Mouse (Mus musculus) cerebellum, adult 9-10 months (tissue): ENCODE data around the gene Ccser1.

Source experiments
- DNase-seq: peaks from one replicate; pipeline ENCODE4 v3.0.0; 2022

The Ccser1 gene

DNA sequence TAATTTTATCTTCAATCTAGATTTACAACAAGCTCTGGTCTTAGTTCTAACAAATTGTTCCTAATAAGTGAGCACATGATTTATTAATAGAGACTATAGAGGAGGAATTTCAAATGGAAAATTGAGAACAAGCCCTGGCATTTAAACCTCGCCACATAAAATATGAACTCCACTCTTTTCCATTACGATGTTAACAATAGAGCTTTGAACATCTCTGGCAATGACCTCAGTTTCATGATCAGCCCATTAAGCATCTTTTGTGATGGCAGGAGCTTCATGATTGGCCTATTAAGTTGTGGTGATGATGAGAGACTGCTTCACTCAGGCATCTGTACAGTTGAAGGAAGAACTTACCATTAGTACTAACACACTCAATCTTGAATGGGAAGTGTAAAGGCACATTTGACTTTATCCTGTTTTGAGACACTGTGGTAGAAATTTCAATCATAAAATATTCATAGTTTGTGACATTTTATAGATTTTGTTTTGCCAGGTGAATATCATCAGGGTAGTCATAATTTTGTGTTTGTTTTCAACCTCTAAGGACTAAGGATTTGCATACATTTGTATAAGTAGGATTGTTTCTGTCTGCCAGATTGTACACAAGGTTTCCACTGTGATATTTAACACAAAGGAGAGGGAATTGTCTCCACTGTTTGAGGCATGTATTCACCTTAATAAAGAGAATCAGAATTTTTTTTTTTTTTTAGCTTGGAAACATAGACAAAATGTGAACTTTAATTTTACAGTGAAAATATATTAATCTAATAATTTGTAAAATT is 291.4 kb downstream of the Ccser1 start:
- no peak for DNase-seq

- no peak for DNase-seq
Measured at GRCm38 (mm10) chr6:61485336-61485735, 305.2 kb downstream of the Ccser1 start.

DNA sequence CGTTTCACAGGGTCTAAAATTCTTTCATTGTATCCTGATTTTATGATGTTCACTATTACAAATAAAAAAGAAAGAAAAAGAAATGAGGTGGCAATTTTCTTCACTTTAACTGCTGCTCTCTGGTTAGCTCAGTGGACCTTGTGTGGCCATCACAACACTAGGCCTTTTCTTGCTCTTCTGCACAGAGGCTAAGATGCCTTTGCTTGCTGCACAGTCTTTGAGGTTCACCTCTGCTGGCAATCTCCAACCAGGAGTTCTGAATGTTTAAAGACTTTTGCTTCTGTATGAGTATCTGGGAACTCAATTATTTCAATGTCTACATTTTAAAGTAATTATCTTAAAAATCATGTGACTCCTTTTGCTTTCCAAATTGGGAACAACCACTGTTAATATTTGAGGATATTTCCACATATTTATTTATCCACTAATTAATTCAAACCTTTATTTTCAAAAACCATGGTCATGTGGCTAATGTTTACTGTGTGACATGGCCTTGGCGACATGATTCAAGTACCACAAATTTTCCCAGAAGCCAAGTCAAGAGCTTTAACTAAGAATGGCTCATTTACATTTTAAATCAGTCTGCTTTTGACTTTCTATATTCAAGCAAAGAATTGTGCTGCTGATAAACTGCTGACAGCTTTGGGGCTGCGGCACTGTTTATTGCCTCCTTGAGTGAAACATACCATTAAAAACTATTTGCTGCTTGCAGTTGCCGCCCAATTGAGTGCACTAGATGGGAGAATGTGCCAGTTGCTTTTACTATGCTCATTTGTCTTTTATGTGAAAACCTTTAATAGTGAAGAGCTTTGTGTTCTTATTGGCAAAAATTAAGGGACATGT is 312.1 kb downstream of the Ccser1 start:
- no peak for DNase-seq

DNA sequence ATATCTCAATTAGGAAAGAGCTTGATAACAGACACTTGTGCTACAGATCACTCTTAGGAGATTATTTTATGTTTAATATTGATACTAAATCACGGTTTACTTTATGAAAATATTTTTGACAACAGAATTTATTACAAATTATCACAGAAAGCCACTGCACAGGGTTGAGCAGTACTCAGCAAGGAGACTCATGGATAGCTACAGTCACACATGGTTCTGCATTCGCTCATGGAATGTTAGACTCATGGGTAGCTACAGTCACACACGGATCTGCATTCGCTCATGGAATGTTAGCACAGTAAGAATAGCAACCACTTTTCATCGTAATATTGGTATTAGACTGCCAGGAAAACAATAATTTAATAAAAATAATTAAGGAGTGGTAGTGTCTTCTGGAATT is 313.3 kb downstream of the Ccser1 start:
- no peak for DNase-seq

DNA sequence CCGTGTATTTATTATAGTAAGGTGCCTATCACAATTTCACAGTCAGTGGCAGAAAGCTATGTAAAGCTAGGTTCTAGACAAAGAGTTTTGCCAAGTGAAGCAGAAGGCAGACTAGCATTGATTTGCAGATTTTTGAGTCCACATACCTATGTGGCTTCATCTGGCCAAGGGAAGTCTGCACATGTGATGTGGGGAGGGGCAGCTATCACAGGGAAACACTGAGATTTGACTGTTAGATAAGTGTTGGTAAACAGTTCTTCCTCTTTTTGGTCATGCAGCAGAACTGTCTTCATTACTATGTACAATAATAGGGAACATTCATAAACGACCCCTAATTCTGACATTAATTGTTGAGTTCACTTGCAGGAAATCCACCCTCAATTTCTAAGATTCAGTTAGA is 335.2 kb downstream of the Ccser1 start:
- no peak for DNase-seq

DNA sequence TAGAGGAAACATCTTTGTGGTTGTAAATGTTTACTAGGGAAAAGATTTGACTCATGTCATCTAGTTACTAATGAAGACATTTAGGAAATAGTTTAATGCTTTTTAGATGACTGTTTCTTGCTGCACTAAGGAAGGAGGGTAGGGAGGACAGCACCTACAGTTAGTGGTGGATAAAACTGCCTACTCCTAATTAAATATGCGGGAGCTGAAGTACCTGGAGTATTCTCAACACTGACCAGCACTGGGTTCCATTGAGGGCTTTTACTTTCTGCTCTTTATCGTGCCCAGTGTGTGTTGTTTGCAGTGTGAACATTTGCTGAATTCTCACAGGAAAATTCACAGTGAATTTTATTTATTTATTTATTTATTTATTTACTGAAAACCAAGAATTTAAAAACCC is 341.5 kb downstream of the Ccser1 start:
- no peak for DNase-seq

- DNase-seq = peak; percentile 5
Measured at GRCm38 (mm10) chr6:61522108-61522507, 342.0 kb downstream of the Ccser1 start.

GRCm38 (mm10) chr6:61523748-61524493 is 343.8 kb downstream of the Ccser1 start:
- peak; percentile 8 for DNase-seq

DNA sequence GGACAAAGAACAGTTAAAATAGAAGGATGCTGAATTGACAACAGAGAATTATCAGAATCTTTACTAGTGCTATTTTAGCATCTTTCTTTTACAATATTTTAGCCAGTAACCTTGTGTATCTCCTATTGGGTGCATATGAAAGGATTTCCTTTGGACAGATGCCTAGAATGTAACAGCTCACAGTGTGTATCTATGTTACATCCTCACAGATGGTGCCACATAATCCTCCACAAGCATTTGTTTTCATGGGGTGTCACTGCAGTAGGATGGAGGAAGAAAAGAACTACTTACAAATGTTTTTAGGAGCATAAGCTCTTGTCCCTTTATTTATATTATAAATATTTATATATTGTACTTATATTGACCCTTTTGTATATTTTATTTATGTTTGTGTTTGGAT is 360.6 kb downstream of the Ccser1 start:
- DNase-seq = peak; percentile 61

DNA sequence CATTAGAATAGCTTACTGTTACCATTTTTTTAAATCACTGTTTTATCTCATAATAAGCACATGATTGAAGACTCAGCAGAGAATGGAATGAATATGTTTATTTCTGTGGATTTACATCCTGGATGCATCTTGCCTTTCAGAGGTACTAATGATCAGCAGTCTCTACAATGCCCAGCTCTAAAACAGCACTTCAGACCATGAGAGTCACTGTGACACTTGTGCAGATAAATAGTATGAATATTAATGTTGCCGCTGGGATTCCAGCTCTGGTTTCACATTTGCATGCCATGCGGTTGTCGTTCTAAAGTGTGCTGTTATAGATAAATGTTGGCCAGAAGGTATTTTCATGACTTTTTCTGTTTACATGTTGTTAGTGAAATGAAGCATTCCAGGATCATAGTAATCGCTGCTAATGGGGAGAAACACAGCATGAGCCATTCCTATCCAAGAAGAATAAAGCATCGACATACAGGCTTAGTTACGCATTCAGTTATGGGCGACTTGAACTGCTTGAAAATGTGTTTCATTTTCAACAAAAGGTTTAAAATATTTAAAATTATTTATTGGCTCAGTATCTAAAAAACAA is 363.4 kb downstream of the Ccser1 start:
- no peak for DNase-seq

GRCm38 (mm10) chr6:61567551-61567950 is 387.4 kb downstream of the Ccser1 start:
- DNase-seq = no peak

DNA sequence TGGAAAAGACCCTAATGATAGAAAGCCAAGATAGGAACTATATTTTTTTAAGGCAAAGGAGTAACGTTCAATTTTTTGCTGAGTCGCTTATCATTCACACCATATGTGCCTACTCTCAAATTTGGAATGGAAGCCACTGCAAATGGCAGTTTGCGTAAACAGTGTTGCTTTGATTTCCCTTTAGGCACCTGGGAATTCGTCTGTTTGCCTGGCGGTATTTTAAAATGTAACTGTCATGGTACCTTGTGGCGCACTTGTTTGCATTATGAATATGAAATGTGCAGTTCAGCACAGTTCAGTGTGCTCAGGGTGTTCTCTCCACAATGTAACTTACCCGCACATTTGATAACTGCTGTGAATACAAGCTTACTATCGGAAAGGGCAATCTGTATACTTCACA is 387.8 kb downstream of the Ccser1 start:
- DNase-seq = no peak

DNA sequence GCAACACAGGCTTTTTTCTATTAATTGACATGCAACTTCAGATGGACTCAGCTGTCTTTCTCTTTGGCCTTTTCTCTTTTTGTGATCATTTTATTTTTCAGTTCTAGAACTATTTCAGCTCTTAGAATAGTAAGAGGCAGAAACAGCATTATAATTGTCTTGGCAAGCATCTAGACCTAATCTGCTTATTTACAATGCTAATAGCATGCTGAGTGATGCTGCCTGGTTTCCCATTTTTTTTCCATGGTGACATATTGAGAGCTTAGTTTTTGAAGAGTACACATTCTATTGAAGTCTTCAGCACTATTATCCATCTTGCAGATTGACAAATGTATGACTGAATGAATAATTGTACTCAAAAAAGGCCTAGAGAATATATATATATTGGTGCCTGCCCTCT is 401.6 kb downstream of the Ccser1 start:
- no peak for DNase-seq

- no peak for DNase-seq
Measured at GRCm38 (mm10) chr6:61588999-61589398, 408.9 kb downstream of the Ccser1 start.

DNA sequence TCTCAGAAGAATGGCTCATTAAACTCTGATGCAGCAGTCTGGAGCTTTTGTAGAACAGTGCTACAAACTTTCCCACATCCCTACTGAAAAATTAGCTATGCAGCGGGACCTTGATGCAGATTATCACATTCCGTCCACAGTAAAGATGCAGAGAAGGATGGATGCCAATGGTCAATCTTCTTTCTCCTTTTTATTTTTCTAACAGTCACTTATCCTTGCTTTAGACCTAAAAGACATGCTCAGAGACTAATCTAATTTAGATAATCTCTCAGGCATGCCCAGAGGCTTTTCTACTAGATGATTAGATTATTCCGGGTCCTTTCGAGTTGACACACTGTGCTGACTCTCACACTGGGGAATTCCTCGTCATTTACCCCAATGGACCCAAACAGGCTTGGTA is 421.8 kb downstream of the Ccser1 start:
- DNase-seq = no peak

DNA sequence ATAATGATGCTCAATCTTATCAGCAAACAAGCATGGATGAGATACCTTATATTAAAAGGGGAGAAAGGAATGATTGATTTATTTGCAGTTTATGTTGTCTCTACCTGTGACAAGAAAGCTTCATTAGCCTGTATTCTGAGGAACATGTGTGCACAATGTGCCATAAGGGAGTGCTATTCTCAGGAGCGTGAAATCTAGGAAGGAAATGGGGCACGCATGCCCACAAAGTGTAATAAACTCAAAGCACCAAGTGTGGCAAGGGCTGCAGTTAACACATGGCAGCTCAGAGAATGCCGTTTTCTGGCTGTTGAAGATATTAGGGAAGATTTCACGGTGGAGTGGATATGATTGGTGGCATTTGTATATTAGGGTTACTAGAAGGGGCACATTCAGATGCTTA is 434.8 kb downstream of the Ccser1 start:
- DNase-seq = no peak

DNA sequence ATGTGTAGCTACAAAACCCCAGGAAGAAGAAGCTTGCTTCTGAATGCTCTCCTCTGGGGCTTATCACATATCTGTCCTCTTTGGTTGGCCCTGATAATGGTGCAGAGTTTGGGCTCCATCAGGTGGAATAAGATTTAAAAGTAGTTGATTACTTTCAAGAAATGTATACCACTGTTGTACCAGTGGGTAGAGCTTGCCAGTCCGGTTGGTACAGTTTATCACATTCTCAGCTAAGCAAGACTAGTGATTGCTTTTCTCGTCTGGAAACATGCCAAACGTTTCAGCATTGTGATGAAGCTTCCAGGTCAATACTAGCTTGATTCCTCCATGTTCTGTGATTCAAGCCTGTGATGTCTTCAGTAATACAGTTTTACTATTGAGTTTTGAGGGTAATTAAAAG is 441.6 kb downstream of the Ccser1 start:
- no peak for DNase-seq

DNA sequence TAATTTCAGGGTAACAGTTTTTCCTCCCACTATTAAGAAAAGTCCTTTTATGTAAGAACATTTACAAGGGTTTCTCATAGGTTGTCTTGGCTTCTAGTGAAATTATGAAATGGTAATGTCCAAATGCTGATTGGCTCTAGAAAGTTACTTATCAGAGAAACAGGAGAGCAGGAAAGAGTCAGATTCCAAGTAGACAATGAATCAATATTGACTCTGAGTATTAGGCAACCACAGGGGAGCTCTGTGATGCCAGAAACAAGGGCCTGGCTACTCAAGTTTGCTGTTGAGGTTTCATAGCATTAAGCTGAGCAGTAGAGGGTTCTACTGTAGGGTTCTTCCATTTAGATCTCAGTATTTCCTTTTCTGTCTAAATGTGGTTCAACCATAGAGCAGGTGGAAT is 481.3 kb downstream of the Ccser1 start:
- DNase-seq = no peak

GRCm38 (mm10) chr6:61664572-61664971 is 484.4 kb downstream of the Ccser1 start:
- no peak for DNase-seq

DNA sequence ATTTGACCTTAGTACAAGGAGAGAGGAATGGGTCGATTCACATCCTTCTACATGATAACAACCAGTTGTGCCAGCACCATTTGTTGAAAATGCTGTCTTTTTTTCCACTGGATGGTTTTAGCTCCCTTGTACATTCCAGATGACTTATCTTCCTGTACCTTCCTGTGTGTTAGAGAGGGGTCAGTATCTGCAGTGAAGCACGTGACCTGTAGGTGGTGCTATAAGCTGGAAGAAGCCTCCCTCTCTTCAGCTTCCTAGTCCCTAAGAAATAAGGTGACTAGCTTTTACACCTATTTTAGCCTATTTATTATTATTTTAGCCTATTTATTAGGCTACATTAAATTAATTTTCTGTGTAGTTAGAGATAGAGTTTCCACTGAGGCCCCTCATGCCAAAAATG is 506.9 kb downstream of the Ccser1 start:
- DNase-seq = peak; percentile 4

GRCm38 (mm10) chr6:61703003-61703402 is 522.9 kb downstream of the Ccser1 start:
- no peak for DNase-seq

DNA sequence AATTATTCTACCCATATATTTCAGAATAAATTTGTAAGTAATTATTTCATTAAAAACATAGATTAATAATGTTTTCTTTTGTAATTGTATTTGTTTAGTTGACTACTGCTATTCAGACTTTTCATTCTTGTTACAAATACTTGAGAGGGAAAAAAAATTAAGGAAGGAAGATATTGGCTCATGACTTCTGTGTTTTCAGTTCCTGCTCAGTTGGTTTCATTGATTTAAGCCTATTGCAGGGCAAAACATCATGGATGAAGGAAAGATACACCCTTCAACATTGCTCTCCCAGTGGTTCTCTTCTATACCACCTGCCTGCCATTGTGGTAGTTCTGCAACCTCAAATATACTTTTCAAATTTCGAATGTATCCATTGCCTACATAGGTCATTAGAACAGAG is 541.1 kb downstream of the Ccser1 start:
- DNase-seq = no peak

DNA sequence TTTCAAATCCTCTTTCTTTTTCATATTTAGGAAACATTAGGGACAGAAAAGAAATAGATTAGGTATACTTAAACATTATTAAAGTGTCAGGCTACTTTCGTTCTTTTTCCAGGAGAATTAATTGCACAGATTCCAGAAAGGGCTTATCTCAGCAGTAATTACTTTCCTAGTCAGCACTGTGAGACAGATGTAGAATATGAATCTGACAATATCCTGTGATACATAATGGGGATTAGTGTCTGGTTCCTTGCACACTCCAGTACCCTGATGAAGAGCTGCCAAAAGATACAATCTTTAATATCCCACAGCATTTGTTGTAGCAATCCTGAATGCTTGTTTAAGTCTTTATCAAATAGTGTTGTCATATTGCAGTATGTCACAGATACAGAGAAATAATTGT is 548.9 kb downstream of the Ccser1 start:
- no peak for DNase-seq
